Mouse (Mus musculus): ENCODE measurements around the gene Il31ra. TPM values are rescaled to one million over a fixed set of nuclear protein-coding genes. Genes with fewer than 3 reads are reported as not detected.

Il31ra gene
- polyA plus RNA-seq, 1 experiment from 2014 or later = 0.09 TPM

- 91% methylated on average over 5 of the region's 5 CpGs for WGBS
These were observed 40.9 kb downstream of the Il31ra start for GRCm38 (mm10) chr13:112553304-112553703.

GRCm38 (mm10) chr13:112551641-112552548 is 42.3 kb downstream of the Il31ra start:
- H3K4me2 ChIP-seq = no peak overlapping the region
- ATAC-seq (ENCODE audit: low FRiP score, low read depth) = no peak
- 91% methylated on average over 7 of the region's 7 CpGs for WGBS
- no peaks in the 10 kb centered on the region for H3K4me1 ChIP-seq (replicated peaks)
- H3K27me3 ChIP-seq = no peaks in the 10 kb centered on the region
- no peak overlapping the region for H3K27ac ChIP-seq (replicated peaks)
- no peak overlapping the region for H3K4me3 ChIP-seq
- no peaks in the 10 kb centered on the region for H3K9me3 ChIP-seq
- H3K9ac ChIP-seq = no peak overlapping the region
- no peaks in the 10 kb centered on the region for H3K36me3 ChIP-seq

More at GRCm38 (mm10) chr13:112553304-112553703, 40.9 kb downstream of the Il31ra start:
- H3K9me3 ChIP-seq = no peaks in the 10 kb centered on the region
- no peak overlapping the region for H3K9ac ChIP-seq
- H3K27ac ChIP-seq (replicated peaks) = no peak overlapping the region
- no peaks in the 10 kb centered on the region for H3K4me1 ChIP-seq (replicated peaks)
- no peaks in the 10 kb centered on the region for H3K27me3 ChIP-seq
- H3K4me2 ChIP-seq = no peak overlapping the region
- no peak overlapping the region for H3K4me3 ChIP-seq
- ATAC-seq (ENCODE audit: low FRiP score, low read depth) = no peak
- H3K36me3 ChIP-seq = no peaks in the 10 kb centered on the region

- whole genome bisulfite sequencing = 86% methylated on average over 10 of the region's 10 CpGs
- H3K4me1 ChIP-seq (replicated peaks) = no peaks in the 10 kb centered on the region
- no peaks in the 10 kb centered on the region for H3K9me3 ChIP-seq
- H3K9ac ChIP-seq = no peak overlapping the region
- no peaks in the 10 kb centered on the region for H3K27me3 ChIP-seq
- no peak overlapping the region for H3K27ac ChIP-seq (replicated peaks)
- no peaks in the 10 kb centered on the region for H3K36me3 ChIP-seq
- no peak overlapping the region for H3K4me3 ChIP-seq
- no peak overlapping the region for H3K4me2 ChIP-seq
- ATAC-seq (ENCODE audit: low FRiP score, low read depth) = no peak
These were observed 52.8 kb downstream of the Il31ra start for GRCm38 (mm10) chr13:112541223-112541975.

GRCm38 (mm10) chr13:112540616-112541015 is 53.5 kb downstream of the Il31ra start:
- Histone ChIP-seq H3K4me1 (replicated peaks) (no peaks in the 10 kb centered on the region), H3K4me3 (no peak overlapping the region), H3K27me3 (no peaks in the 10 kb centered on the region), H3K4me2 (no peak overlapping the region), H3K27ac (replicated peaks) (no peak overlapping the region), H3K9me3 (no peaks in the 10 kb centered on the region), H3K36me3 (no peaks in the 10 kb centered on the region), H3K9ac (no peak overlapping the region)
- ATAC-seq (ENCODE audit: low FRiP score, low read depth) = no peak
- 78% methylated on average over 3 of the region's 3 CpGs for WGBS

GRCm38 (mm10) chr13:112537065-112537464 is 57.1 kb downstream of the Il31ra start:
- no peaks in the 10 kb centered on the region for H3K27me3 ChIP-seq
- H3K36me3 ChIP-seq = no peaks in the 10 kb centered on the region
- no peak overlapping the region for H3K4me3 ChIP-seq
- H3K27ac ChIP-seq (replicated peaks) = no peak overlapping the region
- no peak overlapping the region for H3K4me2 ChIP-seq
- H3K4me1 ChIP-seq (replicated peaks) = no peaks in the 10 kb centered on the region
- H3K9me3 ChIP-seq = no peaks in the 10 kb centered on the region
- no peak overlapping the region for H3K9ac ChIP-seq
- ATAC-seq (ENCODE audit: low FRiP score, low read depth) = no peak
- WGBS = 94% methylated on average over 7 of the region's 7 CpGs

- H3K4me1 ChIP-seq (replicated peaks) = no peaks in the 10 kb centered on the region
These were observed 57.5 kb downstream of the Il31ra start for GRCm38 (mm10) chr13:112536611-112537010.

GRCm38 (mm10) chr13:112533556-112533955 is 60.6 kb downstream of the Il31ra start:
- 72% methylated on average over 9 of the region's 9 CpGs for WGBS

More at GRCm38 (mm10) chr13:112536611-112537010, 57.5 kb downstream of the Il31ra start:
- WGBS = 83% methylated on average over 4 of the region's 4 CpGs
- no peak overlapping the region for H3K27ac ChIP-seq (replicated peaks)
- no peak overlapping the region for H3K4me3 ChIP-seq
- no peaks in the 10 kb centered on the region for H3K9me3 ChIP-seq
- no peaks in the 10 kb centered on the region for H3K27me3 ChIP-seq
- ATAC-seq (ENCODE audit: low FRiP score, low read depth) = no peak
- no peak overlapping the region for H3K4me2 ChIP-seq
- H3K36me3 ChIP-seq = no peaks in the 10 kb centered on the region
- no peak overlapping the region for H3K9ac ChIP-seq

GRCm38 (mm10) chr13:112532235-112532634 is 61.9 kb downstream of the Il31ra start:
- Histone ChIP-seq H3K27me3 (no peaks in the 10 kb centered on the region), H3K9ac (no peak overlapping the region), H3K4me3 (no peak overlapping the region), H3K4me1 (replicated peaks) (no peaks in the 10 kb centered on the region), H3K9me3 (no peaks in the 10 kb centered on the region), H3K4me2 (no peak overlapping the region), H3K36me3 (no peaks in the 10 kb centered on the region), H3K27ac (replicated peaks) (no peak overlapping the region)
- WGBS = 87% methylated on average over 6 of the region's 6 CpGs
- no peak for ATAC-seq (ENCODE audit: low FRiP score, low read depth)

More at GRCm38 (mm10) chr13:112533556-112533955, 60.6 kb downstream of the Il31ra start:
- Histone ChIP-seq H3K4me2 (no peak overlapping the region), H3K9ac (no peak overlapping the region), H3K9me3 (no peaks in the 10 kb centered on the region), H3K4me1 (replicated peaks) (no peaks in the 10 kb centered on the region), H3K36me3 (no peaks in the 10 kb centered on the region), H3K4me3 (no peak overlapping the region), H3K27me3 (no peaks in the 10 kb centered on the region), H3K27ac (replicated peaks) (no peak overlapping the region)
- no peak for ATAC-seq (ENCODE audit: low FRiP score, low read depth)

GRCm38 (mm10) chr13:112529893-112530292 is 64.3 kb downstream of the Il31ra start:
- H3K9me3 ChIP-seq = no peaks in the 10 kb centered on the region
- H3K27me3 ChIP-seq = no peaks in the 10 kb centered on the region
- H3K9ac ChIP-seq = no peak overlapping the region
- no peak overlapping the region for H3K4me3 ChIP-seq
- whole genome bisulfite sequencing = 37% methylated on average over 3 of the region's 3 CpGs
- H3K4me2 ChIP-seq = no peak overlapping the region
- no peaks in the 10 kb centered on the region for H3K4me1 ChIP-seq (replicated peaks)
- no peak overlapping the region for H3K27ac ChIP-seq (replicated peaks)
- ATAC-seq (ENCODE audit: low FRiP score, low read depth) = no peak
- H3K36me3 ChIP-seq = no peaks in the 10 kb centered on the region

GRCm38 (mm10) chr13:112527186-112527585 is 67.0 kb downstream of the Il31ra start:
- no peaks in the 10 kb centered on the region for H3K9me3 ChIP-seq
- H3K27me3 ChIP-seq = no peaks in the 10 kb centered on the region
- ATAC-seq (ENCODE audit: low FRiP score, low read depth) = no peak
- no peaks in the 10 kb centered on the region for H3K36me3 ChIP-seq
- no peaks in the 10 kb centered on the region for H3K4me1 ChIP-seq (replicated peaks)
- 43% methylated on average over 1 of the region's 1 CpGs for WGBS
- no peak overlapping the region for H3K9ac ChIP-seq
- no peak overlapping the region for H3K4me2 ChIP-seq
- no peak overlapping the region for H3K27ac ChIP-seq (replicated peaks)
- H3K4me3 ChIP-seq = no peak overlapping the region

- whole genome bisulfite sequencing = 92% methylated on average over 10 of the region's 10 CpGs
These were observed 70.7 kb downstream of the Il31ra start for GRCm38 (mm10) chr13:112523346-112523970.

GRCm38 (mm10) chr13:112522896-112523295 is 71.3 kb downstream of the Il31ra start:
- no peaks in the 10 kb centered on the region for H3K4me1 ChIP-seq (replicated peaks)
- WGBS = 88% methylated on average over 3 of the region's 3 CpGs
- H3K27me3 ChIP-seq = no peaks in the 10 kb centered on the region
- H3K4me2 ChIP-seq = no peak overlapping the region
- H3K36me3 ChIP-seq = no peaks in the 10 kb centered on the region
- no peak for ATAC-seq (ENCODE audit: low FRiP score, low read depth)
- H3K4me3 ChIP-seq = no peak overlapping the region
- no peak overlapping the region for H3K27ac ChIP-seq (replicated peaks)
- H3K9me3 ChIP-seq = 0 out of 2 replicates have a peak, but pooled peaks cover 4% of the 10 kb centered on the region
- H3K9ac ChIP-seq = no peak overlapping the region

More at GRCm38 (mm10) chr13:112523346-112523970, 70.7 kb downstream of the Il31ra start:
- Histone ChIP-seq H3K4me3 (no peak overlapping the region), H3K27ac (replicated peaks) (no peak overlapping the region), H3K4me2 (no peak overlapping the region), H3K9ac (no peak overlapping the region), H3K4me1 (replicated peaks) (no peaks in the 10 kb centered on the region), H3K9me3 (no peaks in the 10 kb centered on the region), H3K36me3 (no peaks in the 10 kb centered on the region), H3K27me3 (no peaks in the 10 kb centered on the region)
- no peak for ATAC-seq (ENCODE audit: low FRiP score, low read depth)

All from hindbrain, embryonic 15.5 days (tissue).